Mouse (Mus musculus): Measurements from ENCODE around the gene Btbd17. TPM values are rescaled to one million over a fixed set of nuclear protein-coding genes. Genes with fewer than 3 reads are reported as not detected.
A peak's percentile ranks its signal among the peaks of the same experiment; 100 is the strongest.

Gene Btbd17
- total RNA-seq (2021), result 1 to 10 TPM; 3.6 to 4.4 TPM
- long read RNA-seq, experiment 1, transcript Btbd17-201 (3 exons, 1,717 nt), result major isoform, 10 of 14 reads
- long read RNA-seq, experiment 1, partial matches to known transcripts, result 0 of 14 reads
- long read RNA-seq, experiment 1, other reads (novel, unspliced or antisense), result 2 of 14 reads
- long read RNA-seq, experiment 2, transcript Btbd17-201 (3 exons, 1,717 nt), result major isoform, 6 of 12 reads
- long read RNA-seq, experiment 2, partial matches to known transcripts, result 1 of 12 reads
- long read RNA-seq, experiment 2, other reads (novel, unspliced or antisense), result 1 of 12 reads

DNA sequence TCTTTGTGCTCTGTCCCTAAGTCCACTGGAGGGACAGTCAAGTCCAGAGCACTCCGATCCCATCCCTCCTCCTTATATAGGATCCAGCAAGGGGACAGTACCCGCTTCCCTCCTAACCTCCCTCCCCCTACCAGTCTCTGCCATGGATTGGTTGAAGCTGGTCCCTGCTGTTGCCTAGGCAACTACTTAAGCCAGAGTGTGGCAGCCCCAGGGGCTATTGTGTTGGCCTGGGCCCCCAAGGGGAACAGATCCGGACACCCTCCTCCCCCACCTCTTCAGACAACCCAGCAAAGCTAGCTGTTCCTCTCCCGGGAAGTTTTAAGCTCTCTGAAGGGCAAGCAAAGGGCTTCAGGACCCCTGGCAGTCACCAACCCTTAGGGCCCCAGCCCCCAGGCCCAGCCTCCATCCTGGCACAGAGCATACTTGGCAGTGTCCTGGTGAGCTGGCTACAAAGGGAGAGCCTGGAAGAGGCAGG lies at the start of gene Btbd17:
Btbd17 (minus strand) TSS at position 98 of the 475 bp plus-strand sequence.
- DNase-seq (ENCODE audit: low spot score in 2 of 2), result no peak

DNA sequence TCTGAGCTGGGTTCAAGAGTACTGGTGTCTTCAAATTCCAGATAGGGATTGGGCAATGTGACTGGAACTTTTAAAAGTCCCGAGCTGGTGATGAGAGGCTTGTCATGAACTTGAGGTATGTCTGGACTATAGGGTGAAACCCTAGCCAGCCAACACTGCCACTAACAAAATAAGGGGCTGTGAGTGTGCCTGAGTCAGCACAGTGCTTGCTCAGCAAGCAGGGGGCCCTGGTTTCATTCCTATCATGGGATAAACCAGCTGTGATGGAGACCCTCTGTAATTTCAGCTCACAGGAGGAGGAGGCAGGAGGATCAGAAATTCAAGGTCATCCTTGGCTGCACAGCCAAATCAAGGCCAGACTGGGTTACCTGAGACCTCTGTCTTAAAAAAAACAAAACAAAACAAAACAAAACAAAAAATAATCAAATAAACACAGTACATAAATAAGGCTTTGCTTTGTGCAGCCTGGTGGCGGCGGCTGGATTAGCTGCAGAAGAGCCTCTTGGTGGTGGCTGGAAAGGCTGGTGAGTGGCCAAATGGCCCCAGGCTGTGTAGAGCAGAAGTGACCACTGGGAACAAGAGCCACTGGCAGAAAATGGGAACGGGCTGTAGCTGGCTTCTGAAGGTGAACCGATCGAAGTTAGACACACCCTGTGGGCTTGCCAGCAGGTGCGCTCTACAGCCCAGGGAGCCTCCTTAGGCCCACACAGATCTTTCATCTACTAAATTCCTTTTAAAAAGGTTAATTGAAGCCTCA lies 48.9 kb upstream of the Btbd17 start:
- no peak for DNase-seq (ENCODE audit: low spot score in 2 of 2)

DNA sequence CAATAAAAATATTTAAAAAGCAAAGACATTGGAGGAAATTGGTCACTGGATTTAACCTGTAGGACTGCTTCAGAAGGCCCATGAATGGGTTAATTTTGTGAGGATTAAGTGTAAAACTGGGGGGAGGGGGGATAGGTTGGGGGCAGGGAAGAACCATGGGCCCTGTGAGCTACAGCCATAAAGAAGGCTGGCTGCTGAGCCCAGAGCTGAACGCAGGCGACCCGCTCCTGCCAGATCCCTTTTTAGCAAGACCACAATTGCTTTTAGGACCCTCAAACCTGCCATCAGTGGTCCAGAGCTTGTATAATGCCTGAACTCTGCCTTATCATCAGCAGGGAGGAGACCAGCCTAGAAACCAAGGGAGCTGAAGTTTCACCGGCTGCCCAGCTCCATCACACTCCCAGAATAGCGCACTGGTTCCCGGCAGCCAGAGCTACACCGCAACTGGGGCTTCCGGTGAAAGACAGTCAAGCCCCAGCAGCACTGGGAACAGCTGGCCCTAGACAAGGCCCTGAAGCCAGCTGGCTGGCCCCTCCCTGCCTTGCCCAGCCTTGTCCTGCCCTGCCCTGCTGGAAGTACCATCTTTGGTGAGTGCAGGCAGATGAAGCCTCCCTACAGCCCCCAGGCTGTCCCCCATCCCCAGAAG lies 48.2 kb upstream of the Btbd17 start:
- DNase-seq (ENCODE audit: low spot score in 2 of 2), result peak in 1 of 2 experiments; percentile 65

DNA sequence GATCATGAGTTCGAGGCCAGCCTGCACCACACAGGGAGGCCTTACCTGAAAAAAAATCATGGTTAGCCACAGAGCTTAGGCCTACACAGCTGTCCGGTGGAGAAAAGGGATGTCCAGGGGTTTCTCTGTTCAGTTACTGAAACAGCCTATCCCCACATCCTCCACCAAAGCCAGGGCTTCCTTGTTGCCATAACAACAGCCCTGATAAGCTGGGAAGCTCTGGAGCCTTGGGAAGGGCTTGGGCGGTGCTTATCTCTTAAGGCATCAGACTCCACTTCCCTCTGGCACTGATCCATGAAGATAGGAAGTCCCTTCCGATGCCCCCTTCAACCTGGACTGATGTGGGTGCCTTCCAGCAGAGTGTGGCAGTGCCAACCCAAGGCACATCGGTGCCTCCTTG lies 37.4 kb upstream of the Btbd17 start:
- no peak for DNase-seq (ENCODE audit: low spot score in 2 of 2)

DNA sequence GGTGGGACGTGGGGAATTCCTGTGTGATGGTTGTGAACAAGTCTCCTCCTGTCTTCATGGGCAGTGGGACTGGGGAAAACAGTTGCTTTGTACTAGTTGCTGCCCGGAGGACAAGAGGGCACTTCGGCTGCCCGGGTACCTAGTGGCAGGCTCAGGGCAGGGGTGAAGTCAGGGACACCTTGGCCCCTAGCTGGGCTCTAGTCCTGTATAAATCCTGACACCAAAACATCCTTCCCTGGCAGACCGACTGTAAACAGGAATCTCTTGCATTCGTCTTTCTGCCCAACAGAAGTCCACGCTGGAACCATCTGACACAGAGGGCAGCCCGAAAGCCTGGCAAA lies 34.7 kb upstream of the Btbd17 start:
- DNase-seq (ENCODE audit: low spot score in 2 of 2), result no peak

DNA sequence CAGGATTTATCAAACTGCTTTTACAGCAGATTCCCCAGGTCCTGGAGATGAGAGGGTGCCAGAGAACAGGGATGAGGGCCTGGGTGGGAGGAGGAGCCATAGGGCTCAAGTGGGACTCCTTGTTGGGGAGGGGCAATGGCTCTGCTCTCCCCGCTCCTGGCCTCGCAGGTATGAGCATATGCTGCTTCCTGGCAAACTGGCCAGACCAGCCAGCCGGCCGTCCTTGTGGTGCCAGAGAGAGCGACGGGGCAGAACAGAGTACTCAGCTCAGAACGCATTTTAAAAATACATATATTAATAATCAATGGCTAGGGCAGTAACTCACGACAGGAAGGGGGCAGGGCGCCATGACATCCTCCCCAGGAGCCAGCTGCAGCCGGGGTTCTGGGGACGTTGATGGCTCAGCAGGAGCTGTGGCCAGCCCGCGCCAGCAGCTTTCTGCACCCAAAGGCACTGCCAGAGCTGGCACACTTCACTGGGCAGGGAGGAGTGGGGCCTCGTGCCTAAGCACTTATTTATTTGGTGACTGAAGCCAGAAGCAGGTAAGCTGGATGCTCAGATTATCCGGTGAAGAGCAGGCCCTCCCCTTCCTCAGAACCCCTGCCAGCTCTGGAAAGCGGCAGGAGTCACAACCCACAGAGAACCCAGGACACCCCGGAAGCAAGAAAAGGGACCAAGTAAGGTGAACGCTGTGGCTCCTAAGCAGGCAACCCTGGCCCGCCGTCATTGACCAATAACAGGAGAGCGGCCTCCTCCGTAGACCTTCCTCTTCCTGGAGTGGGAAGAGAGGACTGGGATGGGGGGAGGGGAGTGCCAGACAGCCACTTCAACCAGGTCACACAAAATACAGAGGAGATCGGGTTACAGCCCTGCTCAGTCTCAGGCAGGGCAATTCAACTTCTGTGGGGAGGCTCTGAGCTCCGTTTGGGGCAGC lies 34.0 kb upstream of the Btbd17 start:
- DNase-seq (ENCODE audit: low spot score in 2 of 2), result peak; percentile 42 to 61

DNA sequence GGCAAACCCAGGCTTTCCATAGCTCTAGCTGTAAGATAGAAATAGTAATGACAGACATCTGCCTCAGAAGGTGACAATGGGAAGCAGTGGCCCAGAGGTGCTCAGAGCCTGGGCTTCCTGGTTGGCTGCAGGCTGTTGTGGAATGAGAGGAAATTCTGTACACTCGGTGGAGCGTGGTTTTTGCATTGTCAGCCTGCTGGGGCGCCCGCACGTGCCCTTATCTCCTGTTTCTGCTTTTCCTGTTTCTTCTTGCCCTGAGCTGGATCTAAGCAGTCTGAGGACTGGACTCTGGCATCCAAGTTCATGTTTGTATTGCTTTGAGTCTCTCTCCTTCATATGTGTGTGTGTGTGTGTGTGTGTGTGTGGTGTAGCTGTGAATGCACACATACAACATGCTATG lies 30.9 kb upstream of the Btbd17 start:
- DNase-seq (ENCODE audit: low spot score in 2 of 2), result no peak

DNA sequence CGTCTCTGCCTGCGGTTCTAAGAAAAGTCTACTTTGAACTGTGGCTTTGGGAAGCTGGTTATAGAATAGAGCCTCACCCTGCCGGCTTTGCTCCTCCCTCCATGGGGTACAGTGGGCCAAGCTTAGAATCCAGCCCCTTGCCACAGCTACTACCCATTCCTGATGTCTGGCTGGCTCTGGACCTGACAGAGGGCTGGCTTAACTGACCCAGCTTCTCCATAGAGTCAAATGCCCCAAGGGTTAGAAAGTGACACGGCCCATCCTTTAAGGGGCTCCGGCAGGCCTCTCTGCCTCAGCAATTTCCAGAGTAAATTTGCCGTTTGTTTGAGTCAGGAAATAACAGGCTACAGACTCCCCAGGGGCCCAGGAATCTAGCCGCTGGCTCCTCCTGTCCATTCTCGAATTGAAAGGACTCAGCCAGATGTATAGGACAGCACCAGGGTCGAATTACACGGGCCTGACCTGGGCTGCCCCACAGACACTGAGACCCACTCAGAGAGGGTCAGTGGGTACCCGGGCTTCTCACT lies 27.5 kb upstream of the Btbd17 start:
- DNase-seq (ENCODE audit: low spot score in 2 of 2), result no peak

DNA sequence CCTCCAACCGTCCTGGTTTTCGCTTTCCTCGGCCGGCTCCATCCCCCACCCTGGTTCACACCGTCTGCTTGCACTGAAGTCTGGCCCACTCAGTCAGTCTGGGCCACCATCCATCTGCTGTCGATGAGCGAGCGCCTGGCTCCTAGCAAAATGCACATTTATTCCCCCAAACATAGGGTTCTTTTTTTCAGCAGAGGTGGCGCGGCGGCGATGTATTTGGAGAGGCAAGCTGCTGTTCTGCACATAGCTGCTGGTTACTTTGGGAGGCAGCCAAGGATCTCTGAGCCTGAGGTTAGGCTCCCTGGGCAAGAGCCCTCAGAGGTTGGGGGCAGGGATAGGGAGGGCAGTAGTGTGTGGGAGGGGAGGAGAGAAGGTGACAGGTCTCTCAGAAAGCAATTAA lies 27.0 kb upstream of the Btbd17 start:
- peak in 1 of 2 experiments; percentile 49 for DNase-seq (ENCODE audit: low spot score in 2 of 2)

DNA sequence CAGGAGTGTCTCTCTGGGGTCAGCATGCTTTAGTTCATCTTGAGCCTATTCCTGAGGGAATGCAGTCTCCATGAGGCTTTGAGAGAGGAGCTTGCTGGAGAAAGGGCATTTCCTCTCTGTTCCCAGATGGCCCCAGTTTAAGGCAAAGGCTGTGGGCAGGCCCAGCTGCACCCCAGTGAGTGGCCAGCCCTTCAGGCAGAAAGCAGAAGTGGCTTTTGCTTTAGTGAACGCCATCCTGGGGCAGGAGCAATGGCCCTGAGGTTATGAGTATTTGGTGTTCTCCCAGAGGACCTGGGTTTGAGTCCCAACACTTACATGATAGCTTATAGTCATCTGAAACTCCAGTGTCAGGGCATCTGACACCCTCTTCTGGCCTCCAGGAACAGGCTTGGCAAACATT lies 25.6 kb upstream of the Btbd17 start:
- no peak for DNase-seq (ENCODE audit: low spot score in 2 of 2)

DNA sequence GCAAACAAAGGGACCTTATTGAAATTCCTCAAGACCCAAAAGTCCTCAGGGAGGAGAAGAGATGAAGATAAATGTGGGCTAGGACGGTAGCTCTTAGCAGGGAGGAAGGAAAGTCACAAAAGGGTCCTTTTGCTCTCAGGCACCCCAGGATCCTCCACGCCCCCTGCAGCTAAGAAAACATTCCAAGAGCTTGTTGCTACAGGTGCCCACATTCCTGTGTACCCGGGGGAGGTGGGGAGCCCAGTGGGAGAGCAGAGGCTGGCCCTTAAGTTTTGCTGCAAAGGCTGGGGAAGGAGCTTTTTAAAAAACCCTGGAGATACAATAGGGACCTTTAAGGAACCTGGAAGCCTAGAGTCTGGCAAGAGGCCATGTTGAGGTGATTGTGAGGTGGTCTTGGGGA lies 24.7 kb upstream of the Btbd17 start:
- DNase-seq (ENCODE audit: low spot score in 2 of 2), result no peak

DNA sequence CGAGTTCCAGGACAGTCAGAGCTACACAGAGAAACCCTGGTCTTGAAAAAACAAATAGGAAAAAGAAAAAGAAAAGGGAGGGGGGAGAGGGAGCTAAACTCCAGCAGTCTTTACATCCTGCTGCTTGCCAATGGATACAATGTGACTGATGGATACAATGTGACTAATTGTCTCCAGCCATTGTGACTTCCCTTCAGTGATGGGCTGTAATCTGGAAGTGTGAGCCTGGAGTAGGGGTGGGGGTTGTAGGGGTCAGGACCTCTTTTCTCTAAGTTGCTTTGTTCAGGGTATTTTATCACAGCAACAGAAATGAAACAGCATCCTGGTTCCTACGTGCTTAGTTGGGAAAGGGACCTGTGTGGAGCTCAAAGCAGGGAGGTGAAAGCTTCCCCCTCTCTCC lies 23.4 kb upstream of the Btbd17 start:
- no peak for DNase-seq (ENCODE audit: low spot score in 2 of 2)

DNA sequence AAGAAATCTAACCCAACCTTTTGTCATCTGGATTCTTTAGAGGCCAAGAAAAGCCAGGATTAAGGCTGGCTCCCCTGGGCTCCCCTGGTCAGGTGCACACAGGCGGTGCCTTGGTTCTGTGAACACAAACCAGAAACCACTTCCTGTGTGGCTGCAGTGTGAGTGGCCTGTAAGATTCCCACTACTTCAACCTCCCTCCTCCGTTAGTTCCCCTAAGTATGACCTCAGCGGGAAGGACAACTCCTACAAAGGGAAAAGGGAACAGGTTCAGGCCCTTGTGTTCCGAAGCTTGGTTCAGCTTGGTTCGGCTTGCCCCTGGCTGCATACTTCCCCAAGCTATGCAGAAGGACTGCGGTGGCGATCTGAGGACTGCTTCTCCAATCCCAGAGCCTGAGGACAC lies 22.4 kb upstream of the Btbd17 start:
- no peak for DNase-seq (ENCODE audit: low spot score in 2 of 2)

DNA sequence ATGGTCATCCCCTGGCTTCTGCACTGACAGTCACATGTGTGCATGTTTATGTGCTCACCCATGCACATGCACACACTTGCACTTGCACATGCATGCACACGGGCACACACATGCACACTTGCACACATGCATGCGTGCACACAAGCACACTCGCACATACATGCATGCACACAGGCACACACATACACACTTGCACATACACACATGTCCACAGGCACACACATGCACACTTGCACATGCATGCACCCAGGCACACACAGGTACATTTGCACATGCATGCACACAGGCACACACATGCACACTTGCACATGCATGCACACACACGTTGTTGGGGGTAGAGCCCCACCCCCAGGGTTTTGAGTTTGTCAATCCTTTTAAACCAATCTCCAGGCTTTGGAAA lies 21.2 kb upstream of the Btbd17 start:
- DNase-seq (ENCODE audit: low spot score in 2 of 2), result no peak

DNA sequence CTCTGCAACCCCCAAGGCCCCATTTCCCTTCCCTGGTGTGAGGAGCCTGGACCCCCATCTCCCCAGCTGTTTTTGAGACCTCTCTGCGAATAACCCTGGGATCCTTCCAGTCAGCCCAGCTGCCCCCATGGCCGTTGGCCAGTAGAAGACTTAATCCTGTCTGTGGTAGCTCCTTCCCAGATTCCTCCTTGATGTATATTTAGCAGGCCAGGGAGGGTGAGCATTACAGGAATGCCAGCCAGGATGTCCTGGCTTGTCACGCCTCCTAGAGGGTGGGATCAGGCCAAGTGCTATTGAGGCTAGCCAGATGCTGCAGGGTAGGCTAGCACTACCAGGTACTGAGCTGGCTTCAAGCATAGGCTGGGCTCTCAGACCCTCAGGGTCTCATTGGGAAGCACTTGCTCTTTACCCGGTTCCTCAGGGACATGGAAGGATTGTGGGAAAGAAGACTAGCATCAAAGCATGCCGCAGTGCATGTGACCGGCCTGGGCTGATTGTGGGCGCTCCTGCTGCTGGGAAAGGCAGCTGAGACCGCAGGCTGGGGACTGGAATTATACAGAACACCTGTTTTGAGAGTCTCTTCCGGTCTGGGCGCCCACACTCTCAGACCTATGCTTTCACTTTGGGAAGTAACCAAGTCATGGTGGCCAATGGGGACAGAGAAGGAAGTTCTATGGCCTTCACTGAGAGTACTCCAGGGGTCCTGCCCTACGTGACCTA lies 19.3 kb upstream of the Btbd17 start:
- DNase-seq (ENCODE audit: low spot score in 2 of 2), result no peak

DNA sequence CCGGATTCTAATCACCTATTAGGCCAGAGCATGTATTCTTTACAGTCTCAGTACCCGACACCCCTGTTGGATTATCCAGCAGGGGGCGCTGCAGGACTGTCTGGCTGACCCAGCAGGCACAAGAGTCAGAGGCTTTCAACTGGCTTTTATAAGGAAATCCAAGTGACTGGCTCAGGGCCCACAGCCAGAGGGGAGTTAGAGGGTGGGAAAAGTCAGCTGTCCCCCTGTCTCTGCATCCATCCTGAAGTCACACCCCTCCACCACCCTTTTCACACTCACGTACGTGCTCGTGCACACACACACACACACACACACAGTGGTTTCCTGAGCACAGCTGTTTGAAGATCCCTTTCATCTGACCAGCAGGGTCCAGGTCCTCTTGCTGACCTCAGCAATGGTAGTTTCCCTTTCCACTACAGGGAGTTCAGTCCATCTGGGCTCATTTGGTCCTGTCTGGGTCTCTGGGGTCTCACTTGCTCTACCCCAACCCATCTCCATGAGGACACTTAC lies 17.0 kb upstream of the Btbd17 start:
- DNase-seq (ENCODE audit: low spot score in 2 of 2), result peak; percentile 92 to 95

DNA sequence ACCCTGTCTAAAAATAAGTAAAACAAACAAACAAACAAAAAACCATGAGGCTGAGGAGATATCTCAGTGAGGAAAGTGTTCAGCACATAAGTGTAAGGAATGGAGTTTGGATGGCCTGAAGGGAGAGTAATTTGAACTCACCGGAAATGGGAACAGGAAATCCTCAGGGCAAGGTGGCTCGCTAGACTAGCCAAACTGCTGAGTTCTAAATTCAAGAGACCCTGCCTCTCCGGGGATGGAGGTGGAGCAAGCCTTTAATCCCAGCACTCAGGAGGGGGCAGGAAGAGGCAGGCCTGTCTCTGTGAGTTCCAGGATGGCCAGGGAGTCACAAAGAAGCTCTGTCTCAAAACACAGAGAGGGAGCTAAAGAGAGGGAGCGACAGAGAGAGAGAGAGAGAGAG lies 14.6 kb upstream of the Btbd17 start:
- no peak for DNase-seq (ENCODE audit: low spot score in 2 of 2)

DNA sequence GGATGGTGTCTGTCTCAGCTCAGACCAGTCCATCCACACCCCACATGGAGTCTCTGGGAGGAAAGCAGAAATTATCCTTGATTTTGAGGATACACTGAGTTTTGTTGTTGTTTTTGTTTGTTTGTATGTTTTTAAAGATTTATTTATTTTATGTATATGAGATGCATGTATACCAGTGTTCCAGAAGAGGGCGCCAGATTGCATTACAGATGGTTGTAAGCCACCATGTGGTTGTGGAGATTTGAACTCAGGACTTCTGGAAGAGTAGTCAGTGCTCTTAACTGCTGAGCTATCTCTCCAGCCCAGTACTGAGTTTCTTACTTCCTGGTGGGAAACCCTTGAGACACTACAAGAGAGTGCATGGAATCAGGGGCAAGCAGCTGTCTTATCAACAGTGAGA lies 13.6 kb upstream of the Btbd17 start:
- DNase-seq (ENCODE audit: low spot score in 2 of 2), result no peak

DNA sequence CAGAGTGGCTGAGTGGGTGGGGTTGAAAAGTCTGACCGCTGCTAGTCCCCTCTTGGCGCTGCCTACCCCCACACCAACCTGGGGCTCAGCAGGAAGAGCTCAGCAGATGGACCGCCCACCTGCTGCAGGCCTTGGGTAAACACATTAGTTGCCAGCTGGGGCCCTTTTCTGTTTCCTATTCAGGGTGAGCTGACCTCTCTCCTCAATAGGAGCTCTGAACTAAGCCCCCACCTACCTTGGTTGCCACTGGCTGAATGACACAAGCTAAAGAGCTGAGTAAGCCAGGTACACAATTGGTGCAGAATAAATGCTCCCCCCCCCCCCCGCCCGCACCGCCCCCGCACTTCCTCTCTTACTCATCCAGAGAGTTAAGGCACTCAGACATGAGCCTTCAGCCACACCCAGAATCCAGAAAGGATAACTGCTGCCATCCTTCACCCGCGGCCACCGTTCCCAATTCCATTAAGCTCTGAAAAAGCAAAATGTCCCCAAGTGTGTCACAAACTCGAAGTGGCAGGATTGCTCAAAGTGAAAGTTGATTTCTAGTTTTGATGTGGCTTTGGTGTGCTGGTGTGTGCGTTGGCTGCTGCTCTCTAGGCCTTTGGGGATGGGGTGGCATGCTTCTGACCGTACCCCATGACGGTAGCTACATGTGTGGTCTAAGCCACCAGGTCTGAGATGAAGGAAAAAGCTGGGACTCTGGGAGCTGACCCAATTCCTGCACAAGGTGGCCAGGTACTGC lies 12.1 kb upstream of the Btbd17 start:
- no peak for DNase-seq (ENCODE audit: low spot score in 2 of 2)
